Mouse (Mus musculus): ENCODE results near the gene Gsk3a. TPM values are rescaled to one million over a fixed set of nuclear protein-coding genes. Genes with fewer than 3 reads are reported as not detected.
A peak's percentile ranks its signal among the peaks of the same experiment; 100 is the strongest.

The Gsk3a gene
- total and polyA plus RNA-seq, 2 experiments from 2014 or later, result 21.0 to 150 TPM

- no peak overlapping the region for H3K4me3 ChIP-seq (ENCODE audit: low read depth, low read length)
- ATAC-seq, result no peak
- H3K27me3 ChIP-seq (ENCODE audit: insufficient read depth, low read length), result no peaks in the 10 kb centered on the region
- H3K9me3 ChIP-seq (ENCODE audit: low read length), result no peaks in the 10 kb centered on the region
- no peak overlapping the region for H3K27ac ChIP-seq (ENCODE audit: low read depth, low read length)
- no peak for DNase-seq
- no peaks in the 10 kb centered on the region for H3K36me3 ChIP-seq (ENCODE audit: insufficient read depth)
- WGBS, result 24% methylated on average over 17 of the region's 17 CpGs
- TF ChIP-seq CTCF (IDR thresholded peaks at IDR 0.05; ENCODE audit: low read depth), result no peak
- H3K9ac ChIP-seq, result no peak overlapping the region
- H3K4me2 ChIP-seq (ENCODE audit: low read depth), result no peak overlapping the region
- peaks cover 5% of the 10 kb centered on the region for H3K4me1 ChIP-seq (ENCODE audit: insufficient read depth)
These were observed 26.6 kb upstream of the Gsk3a start for GRCm38 (mm10) chr7:25263968-25264870.

GRCm38 (mm10) chr7:25261896-25262295 is 24.2 kb upstream of the Gsk3a start:
- DNase-seq, result no peak
- no peak overlapping the region for H3K9ac ChIP-seq
- no peak overlapping the region for H3K27ac ChIP-seq (ENCODE audit: low read depth, low read length)
- H3K4me3 ChIP-seq (ENCODE audit: low read depth, low read length), result no peak overlapping the region
- 81% methylated on average over 1 of the region's 1 CpGs for WGBS
- H3K9me3 ChIP-seq (ENCODE audit: low read length), result no peaks in the 10 kb centered on the region
- TF ChIP-seq CTCF (IDR thresholded peaks at IDR 0.05; ENCODE audit: low read depth), result no peak
- no peaks in the 10 kb centered on the region for H3K36me3 ChIP-seq (ENCODE audit: insufficient read depth)
- no peaks in the 10 kb centered on the region; the same call in 1 of the 2 replicates for H3K4me1 ChIP-seq (ENCODE audit: insufficient read depth)
- no peak overlapping the region for H3K4me2 ChIP-seq (ENCODE audit: low read depth)
- no peaks in the 10 kb centered on the region for H3K27me3 ChIP-seq (ENCODE audit: insufficient read depth, low read length)
- no peak for ATAC-seq

GRCm38 (mm10) chr7:25251822-25252221 is 14.2 kb upstream of the Gsk3a start:
- no peaks in the 10 kb centered on the region for H3K9me3 ChIP-seq (ENCODE audit: low read length)
- peak overlapping the region; percentile 69 for H3K9ac ChIP-seq
- H3K4me2 ChIP-seq (ENCODE audit: low read depth), result peak overlapping the region; percentile 85
- 17% methylated on average over 8 of the region's 8 CpGs for WGBS
- no peaks in the 10 kb centered on the region for H3K27me3 ChIP-seq (ENCODE audit: insufficient read depth, low read length)
- peak overlapping the region; percentile 87 for H3K4me3 ChIP-seq (ENCODE audit: low read depth, low read length)
- ATAC-seq (no peak), DNase-seq (no peak)
- H3K4me1 ChIP-seq (ENCODE audit: insufficient read depth), result peaks cover 25% of the 10 kb centered on the region
- H3K27ac ChIP-seq (ENCODE audit: low read depth, low read length), result peak overlapping the region; percentile 96
- no peak for TF ChIP-seq CTCF (IDR thresholded peaks at IDR 0.05; ENCODE audit: low read depth)
- H3K36me3 ChIP-seq (ENCODE audit: insufficient read depth), result no peaks in the 10 kb centered on the region

- peak overlapping the region; percentile 96 for H3K27ac ChIP-seq (ENCODE audit: low read depth, low read length)
These were observed 13.6 kb upstream of the Gsk3a start for GRCm38 (mm10) chr7:25251071-25251791.

GRCm38 (mm10) chr7:25250141-25250972 is 12.7 kb upstream of the Gsk3a start, which contains the start of gene Erf:
Gene Erf, minus strand, starts transcription at chr7:25250761.
- Histone ChIP-seq H3K9ac (peak within 1 kb of the TSS; percentile 69), H3K27me3 (ENCODE audit: insufficient read depth, low read length) (no peaks in the 10 kb centered on the region), H3K4me2 (ENCODE audit: low read depth) (peak within 1 kb of the TSS; percentile 85), H3K4me3 (ENCODE audit: low read depth, low read length) (peak within 1 kb of the TSS; percentile 87), H3K27ac (ENCODE audit: low read depth, low read length) (peak within 1 kb of the TSS; percentile 96), H3K9me3 (ENCODE audit: low read length) (no peaks in the 10 kb centered on the region), H3K4me1 (ENCODE audit: insufficient read depth) (peaks cover 36% of the 10 kb centered on the region), H3K36me3 (ENCODE audit: insufficient read depth) (peaks cover 2% of the 10 kb centered on the region; the same call in 1 of the 2 replicates)
- ATAC-seq (peak; percentile 80), DNase-seq (peak; percentile 93)
- no peak for TF ChIP-seq CTCF (IDR thresholded peaks at IDR 0.05; ENCODE audit: low read depth)
- 1% methylated on average over 71 of the region's 81 CpGs for WGBS

More at GRCm38 (mm10) chr7:25251071-25251791, 13.6 kb upstream of the Gsk3a start:
- TF ChIP-seq CTCF (IDR thresholded peaks at IDR 0.05; ENCODE audit: low read depth), result no peak
- H3K27me3 ChIP-seq (ENCODE audit: insufficient read depth, low read length), result no peaks in the 10 kb centered on the region
- H3K4me3 ChIP-seq (ENCODE audit: low read depth, low read length), result peak overlapping the region; percentile 87
- H3K4me1 ChIP-seq (ENCODE audit: insufficient read depth), result peaks cover 29% of the 10 kb centered on the region
- peak overlapping the region; percentile 69 for H3K9ac ChIP-seq
- no peaks in the 10 kb centered on the region for H3K9me3 ChIP-seq (ENCODE audit: low read length)
- ATAC-seq (no peak), DNase-seq (peak; percentile 65)
- H3K36me3 ChIP-seq (ENCODE audit: insufficient read depth), result no peaks in the 10 kb centered on the region
- 3% methylated on average over 22 of the region's 22 CpGs for WGBS
- H3K4me2 ChIP-seq (ENCODE audit: low read depth), result peak overlapping the region; percentile 85
